Mouse (Mus musculus) heart, postnatal 25 days (tissue): ENCODE measurements at regions not wholly inside any gene's neighbourhood (a gene's known extent, or its start where the extent isn't known, plus 50 kb on each side); places are given as distances from the start of the nearest gene placed in this dataset.

ENCODE experiments used
- DNase-seq: peaks from one replicate; pipeline ENCODE4 v3.0.0; 2022; ENCODE audit warnings: low spot score
- intact Hi-C: fragments of 180-260 bp; cut with DNase I; formaldehyde crosslinking; loops from one replicate; pipeline ENCODE4 v1.15.1; 2025

- DNase-seq: no peak
- intact Hi-C loops: no loop called here
Observed at GRCm38 (mm10) chr17:81941317-81941716, 203.1 kb upstream of the Slc8a1 start.

- intact Hi-C loops: no loop called here
- no peak for DNase-seq
Observed at GRCm38 (mm10) chr17:81930736-81931135, 192.6 kb upstream of the Slc8a1 start.

GRCm38 (mm10) chr17:81906481-81907012, 168.4 kb upstream of the Slc8a1 start:
- intact Hi-C loops: no loop called here

GRCm38 (mm10) chr17:81901999-81902665, 164.0 kb upstream of the Slc8a1 start:
- no peak for DNase-seq

More at GRCm38 (mm10) chr17:81906481-81907012, 168.4 kb upstream of the Slc8a1 start:
- no peak for DNase-seq

GRCm38 (mm10) chr17:81898984-81899383, 160.8 kb upstream of the Slc8a1 start:
- intact Hi-C loops: no loop called here
- no peak for DNase-seq

More at GRCm38 (mm10) chr17:81901999-81902665, 164.0 kb upstream of the Slc8a1 start:
- intact Hi-C loops: no loop called here

- intact Hi-C loops: no loop called here
Observed at GRCm38 (mm10) chr17:81878136-81878535, 140.0 kb upstream of the Slc8a1 start.

GRCm38 (mm10) chr17:81866683-81867082, 128.5 kb upstream of the Slc8a1 start:
- intact Hi-C loops: no loop called here
- DNase-seq: no peak

More at GRCm38 (mm10) chr17:81878136-81878535, 140.0 kb upstream of the Slc8a1 start:
- no peak for DNase-seq

- intact Hi-C loops: loop anchor here (5.0 kb wide), 1 partner anchor 112 kb away; the partner anchor contains the start of gene Slc8a1
- DNase-seq: no peak
Observed at GRCm38 (mm10) chr17:81849298-81849967, 111.3 kb upstream of the Slc8a1 start.

- intact Hi-C loops: no loop called here
- no peak for DNase-seq
Observed at GRCm38 (mm10) chr17:81843793-81844192, 105.6 kb upstream of the Slc8a1 start.

GRCm38 (mm10) chr17:81797827-81798376, 59.7 kb upstream of the Slc8a1 start:
- DNase-seq: no peak
- intact Hi-C loops: no loop called here

GRCm38 (mm10) chr17:81788781-81789180, 50.6 kb upstream of the Slc8a1 start:
- no peak for DNase-seq
- intact Hi-C loops: loop anchor here (2.0 to 10.0 kb wide), 3 partner anchors 124 to 596 kb away; no protein-coding TSS in a partner anchor
